Mouse (Mus musculus): ENCODE results near the gene Adam1b. TPM values are rescaled to one million over a fixed set of nuclear protein-coding genes. Genes with fewer than 3 reads are reported as not detected.
A peak's percentile ranks its signal among the peaks of the same experiment; 100 is the strongest.
"Not testable (repeated sequence)": the region's sequence is repeated elsewhere in the genome, so short reads cannot be mapped to it uniquely, and the experiment has no call there.

Gene Adam1b
- polyA plus RNA-seq, 2 experiments: not detected

DNA sequence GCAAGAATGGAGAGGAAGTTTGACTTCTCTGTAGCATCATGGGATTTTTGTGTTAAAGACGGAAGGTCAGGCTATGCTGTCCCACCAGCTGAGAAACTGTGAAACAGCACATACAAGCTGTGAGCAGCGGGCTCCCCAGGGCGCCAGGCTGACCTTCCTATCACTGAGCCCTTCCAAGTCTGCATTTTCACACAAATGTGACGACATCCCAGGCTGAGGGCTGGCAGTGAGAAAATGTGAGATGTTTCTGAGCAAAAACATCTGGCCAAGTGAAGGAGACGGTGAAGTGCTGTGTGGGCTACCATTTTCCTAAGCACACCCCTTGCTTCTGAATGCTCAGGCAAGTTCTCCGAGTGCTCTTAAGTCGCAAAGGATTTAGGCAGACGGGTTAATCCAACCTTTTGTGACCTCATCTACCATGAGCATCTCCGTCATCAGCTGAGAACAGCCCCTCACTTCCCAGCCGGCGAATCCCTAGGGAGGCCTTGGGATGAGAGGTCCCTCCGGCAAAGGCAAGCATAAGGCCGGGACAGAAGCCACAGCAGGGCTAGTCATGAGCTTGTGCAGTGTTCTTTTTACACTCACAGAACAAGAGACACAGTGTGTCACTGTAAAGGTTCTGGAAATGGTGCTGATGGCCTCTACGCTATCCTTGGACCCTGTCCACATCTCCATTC is 22.7 kb upstream of the Adam1b start:
- H3K4me1 ChIP-seq (replicated peaks; ENCODE audit: control insufficient read depth in 2 of 2, insufficient read depth in 2 of 2, low read length in 1 of 2): no peaks in the 10 kb centered on the region
- no peak overlapping the region for H3K27ac ChIP-seq
- 87% methylated on average over 14 of the region's 14 CpGs for WGBS (ENCODE audit: insufficient replicate concordance)
- no peak overlapping the region for H3K4me2 ChIP-seq (ENCODE audit: low read depth)
- H3K4me3 ChIP-seq (ENCODE audit: insufficient read depth in 1 of 2, low read depth in 2 of 2, low read length in 2 of 2): no peak overlapping the region
- no peak for TF ChIP-seq EP300 (IDR thresholded peaks at IDR 0.05; ENCODE audit: low read depth)
- TF ChIP-seq CTCF (IDR thresholded peaks at IDR 0.05; ENCODE audit: low read depth): no peak
- no peaks in the 10 kb centered on the region for H3K27me3 ChIP-seq (ENCODE audit: control insufficient read depth, insufficient read depth, low read length)
- ATAC-seq (ENCODE audit: insufficient read depth): no peak
- H3K9me3 ChIP-seq (ENCODE audit: control insufficient read depth, low read length): no peaks in the 10 kb centered on the region
- peaks cover 70% of the 10 kb centered on the region for H3K36me3 ChIP-seq (replicated peaks; ENCODE audit: control insufficient read depth, insufficient read depth, low read depth)
- no peak for DNase-seq (ENCODE audit: low read depth in 3 of 3, low spot score in 3 of 3)
- H3K9ac ChIP-seq (replicated peaks): no peak overlapping the region

GRCm38 (mm10) chr5:121519758-121520157 is 16.5 kb upstream of the Adam1b start:
- H3K9me3 ChIP-seq (ENCODE audit: control insufficient read depth, low read length); H3K4me1 ChIP-seq (replicated peaks; ENCODE audit: control insufficient read depth in 2 of 2, insufficient read depth in 2 of 2, low read length in 1 of 2); H3K27me3 ChIP-seq (ENCODE audit: control insufficient read depth, insufficient read depth, low read length); H3K27ac ChIP-seq; H3K4me2 ChIP-seq (ENCODE audit: low read depth); DNase-seq (ENCODE audit: low read depth in 3 of 3, low spot score in 3 of 3); H3K4me3 ChIP-seq (ENCODE audit: insufficient read depth in 1 of 2, low read depth in 2 of 2, low read length in 2 of 2); H3K9ac ChIP-seq (replicated peaks): not testable (repeated sequence)
- 0 out of 2 replicates have a peak, but pooled peaks have one; percentile 18 for ATAC-seq (ENCODE audit: insufficient read depth)
- 43% methylated on average over 11 of the region's 17 CpGs for WGBS (ENCODE audit: insufficient replicate concordance)
- peaks cover 21% of the 10 kb centered on the region for H3K36me3 ChIP-seq (replicated peaks; ENCODE audit: control insufficient read depth, insufficient read depth, low read depth)

DNA sequence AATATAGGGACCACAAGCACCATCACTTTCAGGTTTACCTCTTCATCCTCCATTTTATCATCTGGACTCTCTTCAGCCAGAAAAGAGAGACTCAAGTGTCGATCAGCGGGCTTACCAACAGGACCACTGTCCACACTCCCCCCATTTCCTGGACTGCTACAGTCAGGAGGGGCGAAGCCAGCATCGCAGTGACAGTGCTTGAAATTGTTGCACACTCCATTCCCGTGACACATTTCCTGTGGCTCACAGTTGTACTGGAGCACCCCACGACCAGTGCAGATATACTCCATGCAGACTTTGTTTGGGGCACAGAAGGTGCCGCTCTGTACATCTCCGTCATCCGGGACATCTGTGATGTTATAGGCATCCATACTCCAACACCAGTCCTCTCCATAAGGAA is 15.7 kb upstream of the Adam1b start:
- no peak overlapping the region for H3K4me3 ChIP-seq (ENCODE audit: insufficient read depth in 1 of 2, low read depth in 2 of 2, low read length in 2 of 2)
- H3K4me1 ChIP-seq (replicated peaks; ENCODE audit: control insufficient read depth in 2 of 2, insufficient read depth in 2 of 2, low read length in 1 of 2): no peaks in the 10 kb centered on the region
- no peak for DNase-seq (ENCODE audit: low read depth in 3 of 3, low spot score in 3 of 3)
- TF ChIP-seq CTCF (IDR thresholded peaks at IDR 0.05; ENCODE audit: low read depth): no peak
- TF ChIP-seq EP300 (IDR thresholded peaks at IDR 0.05; ENCODE audit: low read depth): no peak
- no peak overlapping the region for H3K27ac ChIP-seq
- WGBS (ENCODE audit: insufficient replicate concordance): 71% methylated on average over 9 of the region's 9 CpGs
- ATAC-seq (ENCODE audit: insufficient read depth): no peak
- no peaks in the 10 kb centered on the region for H3K9me3 ChIP-seq (ENCODE audit: control insufficient read depth, low read length)
- H3K36me3 ChIP-seq (replicated peaks; ENCODE audit: control insufficient read depth, insufficient read depth, low read depth): peaks cover 13% of the 10 kb centered on the region
- no peak overlapping the region for H3K4me2 ChIP-seq (ENCODE audit: low read depth)
- H3K9ac ChIP-seq (replicated peaks): no peak overlapping the region
- H3K27me3 ChIP-seq (ENCODE audit: control insufficient read depth, insufficient read depth, low read length): no peaks in the 10 kb centered on the region

- ATAC-seq (ENCODE audit: insufficient read depth): no peak
- no peak overlapping the region for H3K9ac ChIP-seq (replicated peaks)
- no peaks in the 10 kb centered on the region for H3K9me3 ChIP-seq (ENCODE audit: control insufficient read depth, low read length)
- no peak overlapping the region for H3K4me2 ChIP-seq (ENCODE audit: low read depth)
- no peak for DNase-seq (ENCODE audit: low read depth in 3 of 3, low spot score in 3 of 3)
- H3K27me3 ChIP-seq (ENCODE audit: control insufficient read depth, insufficient read depth, low read length): no peaks in the 10 kb centered on the region
- no peak overlapping the region for H3K4me3 ChIP-seq (ENCODE audit: insufficient read depth in 1 of 2, low read depth in 2 of 2, low read length in 2 of 2)
- 67% methylated on average over 7 of the region's 7 CpGs for WGBS (ENCODE audit: insufficient replicate concordance)
- no peaks in the 10 kb centered on the region for H3K4me1 ChIP-seq (replicated peaks; ENCODE audit: control insufficient read depth in 2 of 2, insufficient read depth in 2 of 2, low read length in 1 of 2)
- H3K27ac ChIP-seq: no peak overlapping the region
- TF ChIP-seq CTCF (IDR thresholded peaks at IDR 0.05; ENCODE audit: low read depth) (no peak), EP300 (IDR thresholded peaks at IDR 0.05; ENCODE audit: low read depth) (no peak)
- no peaks in the 10 kb centered on the region for H3K36me3 ChIP-seq (replicated peaks; ENCODE audit: control insufficient read depth, insufficient read depth, low read depth)
Observed at GRCm38 (mm10) chr5:121510009-121510408, 6.8 kb upstream of the Adam1b start.

DNA sequence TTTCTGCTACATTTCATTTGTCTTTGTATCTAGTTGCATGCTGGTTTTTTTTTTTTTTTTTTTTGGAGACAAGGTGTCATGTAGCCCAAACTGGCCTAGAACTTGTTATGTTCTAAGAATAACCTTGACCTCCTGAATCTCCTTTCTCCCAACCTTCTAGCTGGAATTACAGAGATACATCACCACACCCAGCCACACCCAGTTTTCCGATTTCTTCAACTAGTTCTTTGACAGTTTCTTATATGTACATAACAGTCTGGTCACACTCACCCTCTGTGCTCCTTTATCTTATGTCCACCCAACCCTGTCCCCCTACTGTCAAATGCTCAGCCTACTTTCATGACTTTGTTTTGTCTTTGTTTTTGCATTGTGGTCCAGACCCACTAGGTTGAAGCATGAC is 3.6 kb upstream of the Adam1b start:
- Histone ChIP-seq H3K27me3 (ENCODE audit: control insufficient read depth, insufficient read depth, low read length) (no peaks in the 10 kb centered on the region), H3K4me1 (replicated peaks; ENCODE audit: control insufficient read depth in 2 of 2, insufficient read depth in 2 of 2, low read length in 1 of 2) (no peaks in the 10 kb centered on the region), H3K9ac (replicated peaks) (no peak overlapping the region), H3K27ac (no peak overlapping the region), H3K4me2 (ENCODE audit: low read depth) (no peak overlapping the region), H3K4me3 (ENCODE audit: insufficient read depth in 1 of 2, low read depth in 2 of 2, low read length in 2 of 2) (no peak overlapping the region), H3K36me3 (replicated peaks; ENCODE audit: control insufficient read depth, insufficient read depth, low read depth) (no peaks in the 10 kb centered on the region), H3K9me3 (ENCODE audit: control insufficient read depth, low read length) (no peaks in the 10 kb centered on the region)
- ATAC-seq (ENCODE audit: insufficient read depth) (no peak), DNase-seq (ENCODE audit: low read depth in 3 of 3, low spot score in 3 of 3) (no peak)
- 43% methylated on average over 1 of the region's 1 CpGs for WGBS (ENCODE audit: insufficient replicate concordance)
- TF ChIP-seq EP300 (IDR thresholded peaks at IDR 0.05; ENCODE audit: low read depth) (no peak), CTCF (IDR thresholded peaks at IDR 0.05; ENCODE audit: low read depth) (no peak)

DNA sequence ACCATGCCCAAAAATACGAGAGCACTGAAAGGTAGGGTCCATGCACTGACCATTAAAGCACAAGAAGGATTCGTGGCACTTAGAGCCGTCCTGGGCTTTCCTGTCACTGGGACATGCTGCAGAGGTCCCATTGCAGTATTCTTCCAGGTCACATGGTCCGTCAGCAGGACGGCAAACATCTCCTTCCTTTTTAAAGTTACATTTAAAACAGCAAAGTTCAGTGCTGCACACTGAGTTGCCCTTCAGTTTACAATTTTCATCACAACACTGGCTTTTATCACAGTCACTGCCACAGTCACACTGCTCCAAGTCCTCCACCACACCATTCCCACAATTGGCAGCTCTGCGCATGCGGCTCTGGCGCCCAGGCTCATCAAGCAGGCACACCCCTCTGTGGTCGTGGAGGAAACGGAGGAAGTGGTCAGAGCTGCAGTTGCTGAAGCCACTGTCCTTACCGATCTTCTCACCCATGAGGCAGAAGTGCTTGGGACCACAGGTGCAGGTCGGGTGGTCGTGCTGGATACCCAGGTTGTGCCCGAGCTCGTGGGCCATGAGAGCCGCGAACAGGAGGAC is 1.7 kb downstream of the Adam1b start:
- H3K4me2 ChIP-seq (ENCODE audit: low read depth): peak overlapping the region; percentile 47
- H3K36me3 ChIP-seq (replicated peaks; ENCODE audit: control insufficient read depth, insufficient read depth, low read depth); H3K4me1 ChIP-seq (replicated peaks; ENCODE audit: control insufficient read depth in 2 of 2, insufficient read depth in 2 of 2, low read length in 1 of 2); H3K27ac ChIP-seq; H3K9ac ChIP-seq (replicated peaks); ATAC-seq (ENCODE audit: insufficient read depth); DNase-seq (ENCODE audit: low read depth in 3 of 3, low spot score in 3 of 3); H3K9me3 ChIP-seq (ENCODE audit: control insufficient read depth, low read length); H3K27me3 ChIP-seq (ENCODE audit: control insufficient read depth, insufficient read depth, low read length): not testable (repeated sequence)
- WGBS (ENCODE audit: insufficient replicate concordance): 19% methylated on average over 9 of the region's 17 CpGs
- 0 out of 4 replicates have a peak overlapping the region, but pooled peaks of 1 of the 2 experiments have one; percentile 10 for H3K4me3 ChIP-seq (ENCODE audit: insufficient read depth in 1 of 2, low read depth in 2 of 2, low read length in 2 of 2)
